Mouse (Mus musculus) urinary bladder, postnatal 25 days (tissue): ENCODE measurements around the gene Kif3a.

Experiments used
- DNase-seq: peaks from one replicate; pipeline ENCODE4 v3.0.0; 2022; ENCODE audit warnings: low spot score

The Kif3a gene

DNA sequence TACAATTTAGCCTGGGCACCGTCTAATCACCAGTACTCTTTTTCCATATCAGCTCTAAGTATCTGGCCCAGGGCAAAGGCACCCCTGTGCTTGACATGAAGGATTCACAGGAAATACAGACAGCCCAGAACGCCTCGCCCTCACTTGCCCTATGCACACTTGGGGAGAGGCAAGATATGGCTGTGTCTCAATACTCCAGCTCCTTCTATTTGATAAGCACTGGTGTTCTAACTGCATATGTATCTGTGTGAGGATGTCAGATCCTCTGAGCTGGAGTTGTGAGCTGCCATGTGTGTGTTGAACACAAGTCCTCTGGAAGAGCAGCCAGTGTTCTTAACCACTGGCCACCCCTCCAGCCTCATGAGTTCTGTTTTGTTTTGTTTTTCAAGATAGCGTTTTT lies 84.3 kb downstream of the Kif3a start:
- DNase-seq, result no peak
